Mouse (Mus musculus): ENCODE data around the gene Taf6l.

DNA sequence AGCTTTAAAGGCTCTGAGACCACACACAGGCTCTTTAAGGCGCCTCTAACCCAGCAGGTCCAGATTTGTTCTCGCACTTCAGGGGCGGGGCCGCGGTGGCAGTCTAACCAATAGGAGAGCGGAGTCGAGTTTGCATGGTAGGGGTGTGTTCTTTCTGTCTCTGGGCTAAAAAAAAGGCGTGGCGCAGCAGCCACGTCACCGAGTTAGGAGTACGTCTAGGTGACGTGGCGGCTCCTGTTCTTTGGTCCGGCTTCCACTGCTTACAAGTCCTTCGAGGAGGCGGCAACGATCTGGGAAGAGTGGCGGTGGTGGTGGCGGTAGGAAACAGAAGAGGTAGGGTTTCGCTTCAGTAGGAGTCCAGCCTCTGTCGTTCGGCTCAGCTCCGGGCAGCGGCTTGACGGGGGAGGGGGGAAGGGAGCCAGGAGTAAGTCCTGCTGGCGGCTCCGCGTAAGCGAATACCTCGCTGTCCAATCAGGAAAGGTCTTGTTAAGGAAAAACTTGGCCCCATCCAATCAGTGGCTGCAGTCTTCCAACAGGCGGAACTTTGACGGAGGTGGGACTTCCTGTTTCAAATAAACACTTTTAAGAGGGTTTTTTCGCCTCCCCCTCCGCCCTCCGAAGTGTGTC, 44.9 kb downstream of the Taf6l start, which contains the start of gene Stx5a:
- TF ChIP-seq CTCF (IDR thresholded peaks at IDR 0.05; ENCODE audit: low read depth): 0 out of 2 replicates have a peak, but pooled peaks have one; percentile 15
- TF ChIP-seq EP300 (IDR thresholded peaks at IDR 0.05; ENCODE audit: low read depth): peak; percentile 78; the same call in 1 of the 2 replicates
